Mouse (Mus musculus) CH12.LX (cell line): ENCODE measurements around the gene Cwc25.

Experiments
- CTCF ChIP-seq, 2 experiments: IDR thresholded peaks in 1 of 2; conservative IDR thresholded peaks in 1 of 2; 2 replicates each; pipeline ENCODE4 v1.5.1; 2011 to 2012; ENCODE audit warnings: low read depth in 2 of 2, low read length in 2 of 2, improper control_type of control experiment in 1 of 2, inconsistent platforms in 1 of 2, mild to moderate bottlenecking in 1 of 2, moderate library complexity in 1 of 2
- E2F4 ChIP-seq: IDR thresholded peaks from 2 replicates; pipeline ENCODE4 v1.6.1; 2011; ENCODE audit warnings: low read depth, low read length, improper control_type of control experiment; ENCODE audit not compliant: insufficient replicate concordance
- ELF1 ChIP-seq: IDR thresholded peaks from 2 replicates; pipeline ENCODE4 v1.6.1; 2014; ENCODE audit warnings: low read depth, mild to moderate bottlenecking, inconsistent platforms, low read length, improper control_type of control experiment
- KAT2A ChIP-seq: IDR thresholded peaks from 2 replicates; pipeline ENCODE4 v1.6.1; 2012; ENCODE audit warnings: low read length, improper control_type of control experiment, inconsistent platforms; ENCODE audit not compliant: insufficient replicate concordance
- MAX ChIP-seq: IDR thresholded peaks from 2 replicates; pipeline ENCODE4 v1.6.1; 2011; ENCODE audit warnings: low read length, improper control_type of control experiment
- NELFE ChIP-seq: IDR thresholded peaks from 2 replicates; pipeline ENCODE4 v1.6.1; 2011; ENCODE audit warnings: low read depth, low read length, improper control_type of control experiment
- POLR2A ChIP-seq: IDR thresholded peaks from 2 replicates; pipeline ENCODE4 v1.6.1; 2011; ENCODE audit warnings: low read depth, mild to moderate bottlenecking, improper control_type of control experiment, low read length
- RAD21 ChIP-seq: IDR thresholded peaks from 2 replicates; pipeline ENCODE4 v1.6.1; 2011; ENCODE audit warnings: low read depth, mild to moderate bottlenecking, low read length, improper control_type of control experiment, moderate library complexity
- USF1 ChIP-seq: IDR thresholded peaks from 2 replicates; pipeline ENCODE4 v1.6.1; 2014; ENCODE audit warnings: low read depth, mild to moderate bottlenecking, inconsistent platforms, low read length, improper control_type of control experiment
- USF2 ChIP-seq: conservative IDR thresholded peaks from 2 replicates; pipeline ENCODE4 v1.6.1; 2011; ENCODE audit warnings: low read depth, low read length, improper control_type of control experiment
- ZC3H11A ChIP-seq: IDR thresholded peaks from 2 replicates; pipeline ENCODE4 v1.6.1; 2012; ENCODE audit warnings: low read depth, mild to moderate bottlenecking, inconsistent platforms, low read length, improper control_type of control experiment

- TF ChIP-seq CTCF (conservative IDR thresholded peaks at IDR 0.05 in 1 of 2, IDR thresholded peaks at IDR 0.05 in 1 of 2; ENCODE audit: low read depth in 2 of 2, low read length in 2 of 2) (no peak), ZC3H11A (no peak), MAX (no peak), RAD21 (no peak), E2F4 (no peak), NELFE (no peak), KAT2A (no peak), POLR2A (no peak), USF2 (no peak), ELF1 (no peak), USF1 (no peak)
Measured at GRCm38 (mm10) chr11:97723709-97724108, 42.6 kb downstream of the Cwc25 start.
